Mouse (Mus musculus) mouse embryonic stem cell (cell line): ENCODE results near the gene Igfbp7.

Source experiments
- in situ Hi-C, 2 experiments: fragments of 300-500 bp; cut with MboI; formaldehyde crosslinking; loops; 1 replicate in 1 of 2; 3 replicates in 1 of 2; pipeline ENCODE4 v1.14.3; 2019 to 2020; ENCODE audit warnings: low sequenced_read_pairs in 2 of 2, low pct_unique_long_range_greater_than_20kb in 1 of 2, mixed read lengths in 1 of 2; ENCODE audit not compliant: unreplicated experiment in 1 of 2

Gene Igfbp7

DNA sequence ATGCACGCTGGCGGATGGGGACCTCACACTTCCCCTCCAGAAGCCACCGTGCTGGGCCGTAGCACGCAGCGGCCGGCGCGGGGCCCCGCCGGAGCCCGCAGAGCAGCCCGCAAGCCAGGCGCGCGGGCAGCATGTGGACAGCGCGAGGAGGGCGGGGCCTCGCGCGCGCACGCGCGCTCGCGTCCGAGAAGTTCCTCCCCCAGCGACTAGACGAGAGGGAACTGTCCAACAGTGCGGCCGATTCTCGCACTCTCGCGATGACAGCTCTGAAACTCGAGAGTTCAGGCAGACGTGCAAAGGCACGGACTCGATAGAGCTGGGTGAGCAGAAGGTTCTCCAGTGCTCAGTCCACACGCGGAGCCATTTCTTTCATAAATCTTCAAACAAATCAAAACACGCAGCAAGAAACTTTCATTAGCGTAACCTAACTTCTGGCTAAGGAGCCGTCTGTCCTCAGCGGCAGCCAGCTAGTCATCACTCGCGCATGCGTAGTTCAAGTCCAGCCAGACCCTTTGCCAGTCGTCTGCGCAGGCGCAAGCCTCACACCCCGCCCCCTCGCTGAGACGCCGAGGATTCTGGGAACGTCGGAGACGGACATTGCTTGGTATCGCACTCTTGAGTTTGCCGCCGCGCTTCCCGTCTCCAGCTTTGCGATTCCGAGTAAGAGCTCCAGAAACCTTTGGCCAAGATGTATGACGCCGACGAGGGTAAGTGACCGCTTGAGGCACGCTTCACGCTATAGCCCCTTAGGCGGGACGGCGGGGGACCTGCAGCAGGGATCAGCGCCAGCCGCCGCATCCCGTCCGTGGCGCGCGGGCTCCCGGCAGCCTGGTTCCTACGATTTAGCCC is 97.7 kb downstream of the Igfbp7 start, which contains the start of the genes Noa1 and Polr2b:
Gene Noa1 (minus strand): TSS at position 161 of the 849 bp plus-strand sequence.
Gene Polr2b (plus strand): TSS at position 224 of the 849 bp plus-strand sequence.
- in situ Hi-C loops, result no loop called here

DNA sequence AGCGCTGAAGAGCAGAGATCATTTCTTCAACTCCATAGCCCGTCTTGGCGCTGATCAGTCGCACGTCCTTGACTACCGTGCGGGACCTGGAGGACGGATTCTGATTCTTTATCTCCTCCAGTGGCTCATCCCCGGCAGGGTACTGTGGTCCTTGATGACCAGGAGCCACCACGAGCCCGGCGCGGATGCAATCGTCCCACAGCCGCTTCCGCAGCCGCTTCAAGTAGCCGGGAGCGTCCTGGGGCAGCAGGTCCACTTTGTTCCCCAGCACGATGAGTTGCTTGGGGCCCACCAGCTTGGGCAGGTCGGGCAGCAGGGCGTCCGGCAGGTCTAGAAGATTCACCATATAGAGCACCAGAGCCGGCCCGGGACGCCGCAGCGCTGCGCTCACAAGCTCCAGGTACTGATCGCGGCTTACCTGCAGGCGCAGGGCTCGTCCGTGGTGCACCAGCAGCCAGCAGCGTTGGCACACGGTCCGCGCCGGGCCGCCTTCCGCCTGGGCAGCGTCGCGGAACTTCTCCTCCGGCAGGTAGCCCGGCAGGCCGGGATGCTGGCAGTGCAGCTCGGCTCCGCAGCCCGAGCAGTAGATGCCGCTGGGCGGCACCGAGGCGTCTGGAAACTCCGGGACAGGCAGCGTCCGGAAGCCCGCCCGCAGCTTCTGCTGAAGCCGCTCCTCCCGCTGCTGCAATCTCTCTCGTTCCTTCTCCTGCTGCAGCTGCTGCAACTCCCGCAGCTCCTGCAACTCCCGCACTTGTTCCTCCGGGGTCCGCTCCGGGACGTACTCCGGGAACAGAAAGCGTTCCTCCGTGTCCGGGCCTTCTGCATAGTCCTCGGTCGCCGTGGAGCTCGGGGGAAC is 98.6 kb downstream of the Igfbp7 start:
- in situ Hi-C loops, result no loop called here

DNA sequence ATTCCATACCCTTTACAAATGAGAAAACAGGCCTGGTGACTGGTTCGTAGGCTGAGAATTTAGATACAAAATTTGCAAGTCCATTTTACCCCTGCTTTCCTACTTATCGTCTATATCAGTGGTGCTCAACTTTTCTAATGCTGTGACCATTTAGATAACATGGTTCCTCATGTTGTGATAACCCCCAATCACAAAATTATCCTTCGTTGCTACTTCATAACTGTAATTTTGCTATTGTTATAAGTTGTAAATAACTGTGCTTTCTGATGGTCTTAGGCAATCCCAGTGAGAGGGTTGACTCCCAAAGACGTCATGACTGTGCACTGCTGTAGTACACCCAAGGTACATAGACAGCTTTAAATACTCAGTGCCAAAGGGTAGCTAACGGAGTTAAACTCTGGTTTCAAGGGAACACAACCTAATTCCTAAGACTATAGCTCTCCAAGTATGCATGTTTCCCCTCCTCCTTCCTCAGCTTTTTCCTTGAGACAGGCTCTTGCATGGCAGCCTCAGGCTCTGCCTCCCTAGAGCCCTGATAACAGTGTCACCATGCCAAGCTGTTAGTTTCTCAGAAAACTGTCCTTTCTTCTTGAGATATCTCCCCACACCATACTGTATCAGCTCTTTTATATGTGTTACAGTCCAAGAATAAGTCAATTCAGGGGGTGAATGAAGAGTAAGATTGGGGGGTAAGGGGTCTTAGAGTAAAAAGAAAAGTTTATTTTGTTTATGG is 99.9 kb downstream of the Igfbp7 start:
- in situ Hi-C loops, result no loop called here

DNA sequence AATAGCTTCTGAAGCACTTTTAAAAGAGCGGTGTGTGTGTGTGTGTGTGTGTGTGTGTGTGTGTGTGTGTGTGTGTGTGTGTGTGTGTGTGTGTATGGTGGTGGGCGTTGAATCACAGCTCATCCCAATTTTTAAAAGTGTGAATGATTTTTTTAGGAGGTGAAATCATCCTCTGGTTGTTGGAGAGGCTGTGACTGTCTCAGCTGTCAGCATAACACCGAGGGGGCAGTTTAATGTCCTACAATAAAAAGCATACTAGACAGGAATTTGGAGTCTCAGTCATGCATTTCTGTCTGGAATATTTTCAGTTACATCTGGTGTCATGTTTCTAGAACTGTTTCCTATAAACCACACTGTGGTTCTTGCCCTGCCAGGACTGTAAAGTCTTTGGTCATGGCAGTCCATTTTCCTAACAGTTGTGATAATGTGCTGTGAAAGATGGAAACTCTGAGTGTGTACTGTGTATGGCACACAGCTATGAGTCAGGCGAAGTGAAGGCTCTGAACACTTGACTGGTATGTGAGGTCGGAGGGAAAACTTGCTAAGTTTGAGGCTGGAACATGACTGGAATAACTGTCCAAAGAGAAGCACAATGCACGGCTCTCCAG is 106.4 kb downstream of the Igfbp7 start:
- in situ Hi-C loops, result no loop called here

DNA sequence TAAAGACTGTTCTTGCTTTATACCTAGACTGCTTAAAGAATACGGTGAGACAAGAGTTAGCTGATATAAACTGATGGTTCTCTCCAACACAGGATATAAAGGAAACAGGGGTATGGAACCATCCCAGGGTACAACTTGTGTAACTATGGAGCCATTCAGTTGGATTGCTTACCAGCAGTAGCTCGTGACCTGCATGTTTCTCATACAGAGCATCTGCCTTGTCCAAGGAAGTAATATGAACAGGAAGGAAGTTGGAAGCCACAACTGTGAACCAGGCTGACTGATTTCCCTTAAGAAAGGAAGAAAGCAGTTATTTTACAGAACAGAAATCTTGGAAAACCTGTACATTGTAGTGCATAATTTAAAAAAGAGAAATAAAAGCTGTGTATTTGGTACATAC is 108.4 kb downstream of the Igfbp7 start:
- in situ Hi-C loops, result no loop called here
